Mouse (Mus musculus) liver, embryonic 16.5 days (tissue): ENCODE measurements around the gene Vdr. TPM values are rescaled to one million over a fixed set of nuclear protein-coding genes. Genes with fewer than 3 reads are reported as not detected.

Experiments used
- ATAC-seq: fragments of 200-750 bp; cut with Nextera tagmentation; 2 replicates; pipeline ENCODE4 v1.8.0; 2017; ENCODE audit warnings: low read depth, mild to moderate bottlenecking, moderate number of reproducible peaks, moderate library complexity
- H3K27ac ChIP-seq: fragments of 300-500 bp; sonication (generic); 2 replicates; pipeline ENCODE4 v1.5.1; 2014; ENCODE audit warnings: mild to moderate bottlenecking, low read length
- H3K27me3 ChIP-seq: fragments of 300-500 bp; sonication (generic); 2 replicates; pipeline ENCODE4 v1.6.1; 2014; ENCODE audit warnings: low read depth, low read length, mixed read lengths; ENCODE audit not compliant: control insufficient read depth, insufficient read depth
- H3K36me3 ChIP-seq: fragments of 300-500 bp; sonication (generic); 2 replicates; pipeline ENCODE4 v1.6.1; 2014; ENCODE audit warnings: mild to moderate bottlenecking; ENCODE audit not compliant: control insufficient read depth, insufficient read depth
- H3K4me1 ChIP-seq: fragments of 300-500 bp; sonication (generic); 2 replicates; pipeline ENCODE4 v1.6.1; 2014; ENCODE audit warnings: low read depth, low read length, mixed read lengths; ENCODE audit not compliant: control insufficient read depth
- H3K4me2 ChIP-seq: fragments of 300-500 bp; sonication (generic); 2 replicates; pipeline ENCODE4 v1.6.1; 2014; ENCODE audit warnings: low read depth, low read length, mixed read lengths
- H3K4me3 ChIP-seq: fragments of 300-500 bp; sonication (generic); 2 replicates; pipeline ENCODE4 v1.5.1; 2014; ENCODE audit warnings: low read depth, mild to moderate bottlenecking, low read length
- H3K9ac ChIP-seq: fragments of 300-500 bp; sonication (generic); 2 replicates; pipeline ENCODE4 v1.6.1; 2014; ENCODE audit warnings: low read depth, low read length
- H3K9me3 ChIP-seq: fragments of 300-500 bp; sonication (generic); replicated peaks from 2 replicates; pipeline ENCODE4 v1.6.1; 2016; ENCODE audit warnings: low read length; ENCODE audit not compliant: control insufficient read depth
- WGBS: fragments of 180-500 bp; shearing (Covaris S2); extraction: QIAGEN DNeasy Blood & Tissue Kit; methylation state at CpG from one replicate; pipeline ENCODE4 v1.1.7; 2014; ENCODE audit not compliant: insufficient replicate concordance; 5-methylcytosine and 5-hydroxymethylcytosine counted together
- polyA plus RNA-seq: library from polyadenylated mRNA; unstranded; fragments of >200 nt; fragmentation: Nextera tagmentation; extraction: Ambion mirVana; gene quantifications from 2 replicates; pipeline ENCODE4 v1.2.1, GENCODE M21; 2015

Gene Vdr
- polyA plus RNA-seq, 1 experiment from 2014 or later: 0.13 TPM

DNA sequence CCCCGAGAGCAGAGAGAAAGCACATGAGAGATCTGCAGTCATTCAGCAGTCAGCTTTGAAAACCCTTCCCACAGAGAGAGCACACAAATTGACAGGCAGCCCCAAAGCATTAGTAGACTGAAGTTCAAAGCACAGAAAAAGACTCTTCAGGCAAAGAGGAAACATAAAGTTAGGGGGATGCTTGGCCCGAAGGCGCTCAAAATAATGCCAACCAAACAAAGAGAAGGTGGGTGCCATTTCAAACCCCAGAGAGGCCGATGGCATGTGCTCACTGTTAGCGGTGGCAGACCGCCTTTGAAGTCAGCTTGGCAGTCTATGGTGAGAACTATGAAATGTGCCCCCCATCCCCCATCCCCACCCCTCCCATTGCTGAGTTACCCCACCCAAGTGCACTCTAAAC, 68.4 kb downstream of the Vdr start:
- peaks cover 55% of the 10 kb centered on the region for H3K4me1 ChIP-seq
- no peak for ATAC-seq
- H3K9ac ChIP-seq: no peak overlapping the region
- H3K27ac ChIP-seq: no peak overlapping the region
- H3K27me3 ChIP-seq: no peaks in the 10 kb centered on the region
- no peak overlapping the region for H3K4me3 ChIP-seq
- no peaks in the 10 kb centered on the region for H3K9me3 ChIP-seq
- no peak overlapping the region; the same call in 1 of the 2 replicates for H3K4me2 ChIP-seq
- no peaks in the 10 kb centered on the region for H3K36me3 ChIP-seq
- 64% methylated on average over 6 of the region's 6 CpGs for WGBS

DNA sequence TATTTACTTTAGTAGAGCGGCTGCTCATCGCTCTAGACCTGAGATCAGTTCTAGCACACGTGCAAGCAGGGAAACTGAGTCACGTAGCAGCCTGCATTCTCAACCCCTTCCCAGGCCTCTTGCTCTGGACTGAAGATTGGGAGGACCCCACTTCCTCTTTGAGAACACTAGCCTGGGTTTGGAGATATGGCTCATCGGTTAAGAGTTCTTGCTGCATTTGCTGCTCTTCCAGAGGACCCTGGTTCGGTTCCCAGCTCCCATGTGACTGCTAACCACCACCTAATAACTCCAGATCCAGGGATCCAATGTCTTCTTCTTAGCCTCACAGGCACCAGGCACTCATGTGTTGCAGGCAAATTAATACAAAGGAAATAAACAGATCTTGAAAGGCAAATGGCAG, 69.0 kb downstream of the Vdr start:
- Histone ChIP-seq H3K9me3 (no peaks in the 10 kb centered on the region), H3K36me3 (no peaks in the 10 kb centered on the region), H3K4me2 (no peak overlapping the region), H3K4me1 (peaks cover 49% of the 10 kb centered on the region), H3K4me3 (no peak overlapping the region), H3K27ac (no peak overlapping the region), H3K9ac (no peak overlapping the region), H3K27me3 (no peaks in the 10 kb centered on the region)
- 58% methylated on average over 6 of the region's 6 CpGs for WGBS
- no peak for ATAC-seq

GRCm38 (mm10) chr15:97840781-97841180, 69.6 kb downstream of the Vdr start:
- no peak for ATAC-seq
- Histone ChIP-seq H3K27ac (no peak overlapping the region), H3K9ac (no peak overlapping the region), H3K4me1 (peaks cover 47% of the 10 kb centered on the region), H3K36me3 (no peaks in the 10 kb centered on the region), H3K4me3 (no peak overlapping the region), H3K9me3 (no peaks in the 10 kb centered on the region), H3K4me2 (no peak overlapping the region), H3K27me3 (no peaks in the 10 kb centered on the region)
- 68% methylated on average over 1 of the region's 1 CpGs for WGBS

GRCm38 (mm10) chr15:97839991-97840455, 70.4 kb downstream of the Vdr start:
- no peaks in the 10 kb centered on the region for H3K9me3 ChIP-seq
- H3K27me3 ChIP-seq: no peaks in the 10 kb centered on the region
- H3K27ac ChIP-seq: no peak overlapping the region
- no peak overlapping the region for H3K4me3 ChIP-seq
- no peak overlapping the region for H3K9ac ChIP-seq
- WGBS: 48% methylated on average over 3 of the region's 3 CpGs
- H3K4me2 ChIP-seq: no peak overlapping the region
- peaks cover 39% of the 10 kb centered on the region for H3K4me1 ChIP-seq
- ATAC-seq: peak; percentile 50; the same call in 1 of the 2 replicates
- H3K36me3 ChIP-seq: no peaks in the 10 kb centered on the region

DNA sequence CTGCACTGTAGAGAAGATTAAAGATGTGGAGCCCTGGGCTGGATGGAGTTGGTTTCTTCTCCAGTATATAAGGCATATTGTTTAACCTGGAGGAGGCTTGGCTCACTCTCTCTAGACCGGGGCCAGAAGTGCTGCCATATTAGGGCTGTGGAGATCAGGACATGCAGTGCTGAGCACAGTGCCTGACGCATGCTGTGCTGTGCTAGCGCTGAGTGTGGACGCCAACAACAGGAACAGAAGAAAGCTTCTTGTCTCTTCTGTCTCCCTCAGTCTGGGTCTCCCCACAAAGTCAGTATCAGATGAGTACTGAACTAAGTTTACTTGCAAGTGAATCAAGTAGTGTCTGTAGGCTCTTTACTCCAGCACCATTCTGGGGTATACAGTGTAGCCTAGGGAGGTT, 71.0 kb downstream of the Vdr start:
- WGBS: 71% methylated on average over 4 of the region's 4 CpGs
- Histone ChIP-seq H3K4me2 (no peak overlapping the region), H3K27me3 (no peaks in the 10 kb centered on the region), H3K4me1 (peaks cover 34% of the 10 kb centered on the region), H3K9me3 (no peaks in the 10 kb centered on the region), H3K27ac (no peak overlapping the region), H3K4me3 (no peak overlapping the region), H3K9ac (no peak overlapping the region), H3K36me3 (no peaks in the 10 kb centered on the region)
- no peak for ATAC-seq

DNA sequence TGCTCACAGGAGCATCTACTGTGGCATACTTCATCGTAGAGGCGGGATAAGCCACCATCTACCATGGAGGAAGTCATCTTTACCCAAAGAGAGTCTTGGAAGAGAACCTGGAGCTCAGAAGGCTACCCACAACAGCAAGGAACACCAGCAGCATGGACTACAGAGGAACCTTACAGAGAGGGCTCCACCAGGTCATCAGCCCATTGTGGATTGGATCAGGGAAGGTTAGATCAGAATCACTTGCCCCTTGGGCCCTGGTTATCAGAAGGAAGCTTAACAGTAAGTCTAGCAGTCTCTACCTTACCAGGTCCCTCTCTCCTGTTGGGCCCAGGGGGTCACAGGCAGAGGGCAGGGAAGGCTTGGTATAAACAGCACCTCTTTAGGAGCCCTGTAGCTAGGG, 71.4 kb downstream of the Vdr start:
- no peak for ATAC-seq
- Histone ChIP-seq H3K4me3 (no peak overlapping the region), H3K27ac (no peak overlapping the region), H3K27me3 (no peaks in the 10 kb centered on the region), H3K4me2 (no peak overlapping the region), H3K9me3 (no peaks in the 10 kb centered on the region), H3K36me3 (no peaks in the 10 kb centered on the region), H3K9ac (no peak overlapping the region), H3K4me1 (peaks cover 29% of the 10 kb centered on the region)
- WGBS: 52% methylated on average over 2 of the region's 2 CpGs

DNA sequence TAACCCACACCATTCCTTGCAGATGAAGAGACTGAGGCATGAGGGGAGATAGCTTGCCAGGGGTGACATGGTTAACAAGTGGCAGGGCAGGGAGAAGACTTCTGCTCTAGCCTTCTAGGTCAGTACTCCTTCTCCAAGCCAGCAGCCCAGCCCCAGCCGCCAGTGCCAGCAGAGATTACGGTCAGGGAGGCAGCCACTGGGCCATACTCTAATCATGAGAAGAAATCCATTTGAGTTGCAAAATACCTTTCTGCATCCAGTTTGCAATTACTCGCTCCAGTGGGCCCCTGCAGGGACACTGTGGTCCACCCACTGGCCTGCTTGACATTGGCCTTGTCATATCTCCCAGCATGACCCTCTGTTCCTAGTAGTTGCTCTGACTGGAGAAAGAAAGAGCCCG, 72.0 kb downstream of the Vdr start:
- Histone ChIP-seq H3K4me3 (no peak overlapping the region), H3K27me3 (0 out of 2 replicates have a peak, but pooled peaks cover 4% of the 10 kb centered on the region), H3K27ac (no peak overlapping the region), H3K4me1 (peaks cover 25% of the 10 kb centered on the region), H3K4me2 (no peak overlapping the region), H3K9ac (no peak overlapping the region), H3K9me3 (no peaks in the 10 kb centered on the region), H3K36me3 (no peaks in the 10 kb centered on the region)
- no peak for ATAC-seq
- WGBS: 55% methylated on average over 4 of the region's 4 CpGs

DNA sequence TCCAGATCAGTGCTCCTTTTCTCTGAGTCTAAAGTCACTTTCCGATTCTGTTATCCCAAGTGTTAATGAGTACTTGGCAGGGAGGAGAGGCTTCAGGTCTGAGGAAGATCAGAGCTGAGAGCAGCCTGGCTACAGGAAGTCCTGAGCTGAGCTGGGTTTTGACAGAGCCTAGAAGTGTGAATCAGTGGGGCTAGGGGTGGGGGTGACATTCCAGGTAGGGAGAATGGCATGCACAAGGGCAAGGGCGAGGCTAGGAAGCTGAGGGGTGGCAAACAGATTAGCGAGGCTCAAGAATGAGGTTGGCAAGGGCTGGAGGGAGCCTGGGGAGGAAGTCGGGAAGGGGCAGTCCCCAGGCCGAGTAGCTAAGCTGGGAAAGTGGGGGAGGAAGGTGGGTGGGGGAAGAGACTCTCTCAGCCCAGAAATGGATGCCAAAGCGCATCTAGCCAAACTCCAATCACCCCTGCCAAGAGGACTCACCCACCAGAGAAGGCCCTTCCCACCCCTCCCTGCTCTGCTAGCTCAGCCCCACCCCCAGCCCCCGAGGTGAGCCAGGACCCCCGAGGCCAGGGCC, 72.9 kb downstream of the Vdr start:
- no peak for ATAC-seq
- Histone ChIP-seq H3K4me1 (peaks cover 19% of the 10 kb centered on the region), H3K27ac (no peak overlapping the region), H3K27me3 (0 out of 2 replicates have a peak, but pooled peaks cover 4% of the 10 kb centered on the region), H3K9ac (no peak overlapping the region), H3K36me3 (no peaks in the 10 kb centered on the region), H3K4me2 (no peak overlapping the region), H3K9me3 (no peaks in the 10 kb centered on the region), H3K4me3 (no peak overlapping the region)
- 21% methylated on average over 6 of the region's 8 CpGs for WGBS

- 43% methylated on average over 8 of the region's 8 CpGs for WGBS
- Histone ChIP-seq H3K36me3 (no peaks in the 10 kb centered on the region), H3K4me3 (no peak overlapping the region), H3K9ac (no peak overlapping the region), H3K4me2 (no peak overlapping the region), H3K9me3 (no peaks in the 10 kb centered on the region), H3K27ac (no peak overlapping the region), H3K27me3 (peaks cover 8% of the 10 kb centered on the region; the same call in 1 of the 2 replicates), H3K4me1 (peaks cover 24% of the 10 kb centered on the region)
- ATAC-seq: no peak
These were observed 73.6 kb downstream of the Vdr start for GRCm38 (mm10) chr15:97836894-97837247.
